Mouse (Mus musculus): ENCODE results near the gene Junb. TPM values are rescaled to one million over a fixed set of nuclear protein-coding genes. Genes with fewer than 3 reads are reported as not detected.

Gene Junb
- polyA plus RNA-seq, 1 experiment from 2014 or later = 7.6 TPM

Small RNA genes lying within 50 kb of the gene (microRNA-seq; reads per million reads assigned to microRNA genes)
- gene Gm24197 = not detected

Other genes with a start within 250 kb of the Junb start
- gene Nfix, start 178.4 kb downstream of the Junb start, polyA plus RNA-seq (2015; fragmentation: Nextera tagmentation; extraction: Ambion mirVana) = 440 and 546 TPM in 2 replicates
- gene Dand5, start 155.9 kb downstream of the Junb start, polyA plus RNA-seq (2015; fragmentation: Nextera tagmentation; extraction: Ambion mirVana) = 8.2 and 8.7 TPM in 2 replicates
- 31.3 and 34.3 TPM in 2 replicates for gene Gadd45gip1, start 147.2 kb downstream of the Junb start, polyA plus RNA-seq (2015; fragmentation: Nextera tagmentation; extraction: Ambion mirVana)
- 84.8 and 86.5 TPM in 2 replicates for gene Rad23a, start 138.1 kb downstream of the Junb start, polyA plus RNA-seq (2015; fragmentation: Nextera tagmentation; extraction: Ambion mirVana)
- gene Calr, start 131.8 kb downstream of the Junb start, polyA plus RNA-seq (2015; fragmentation: Nextera tagmentation; extraction: Ambion mirVana) = 610 and 631 TPM in 2 replicates
- gene Farsa, start 121.7 kb downstream of the Junb start, polyA plus RNA-seq (2015; fragmentation: Nextera tagmentation; extraction: Ambion mirVana) = 126 TPM in 2 replicates
- gene Syce2, start 106.6 kb downstream of the Junb start, polyA plus RNA-seq (2015; fragmentation: Nextera tagmentation; extraction: Ambion mirVana) = 51.0 and 54.3 TPM in 2 replicates
- 35.5 and 39.1 TPM in 2 replicates for gene Gcdh, start 84.8 kb downstream of the Junb start, polyA plus RNA-seq (2015; fragmentation: Nextera tagmentation; extraction: Ambion mirVana)
- gene Klf1, start 76.8 kb downstream of the Junb start, polyA plus RNA-seq (2015; fragmentation: Nextera tagmentation; extraction: Ambion mirVana) = 0.73 and 0.85 TPM in 2 replicates
- gene Dnase2a, start 70.2 kb downstream of the Junb start, polyA plus RNA-seq (2015; fragmentation: Nextera tagmentation; extraction: Ambion mirVana) = 5.4 and 5.5 TPM in 2 replicates
- gene Mast1, start 41.4 kb downstream of the Junb start, polyA plus RNA-seq (2015; fragmentation: Nextera tagmentation; extraction: Ambion mirVana) = 52.4 and 65.8 TPM in 2 replicates
- 2.2 and 2.4 TPM in 2 replicates for gene Rtbdn, start 31.7 kb downstream of the Junb start, polyA plus RNA-seq (2015; fragmentation: Nextera tagmentation; extraction: Ambion mirVana)
- not detected in 2 replicates for gene Gm49661, start 9.3 kb downstream of the Junb start, polyA plus RNA-seq (2015; fragmentation: Nextera tagmentation; extraction: Ambion mirVana)
- gene Prdx2, start 9.1 kb downstream of the Junb start, polyA plus RNA-seq (2015; fragmentation: Nextera tagmentation; extraction: Ambion mirVana) = 1,287 and 1,394 TPM in 2 replicates
- gene Rnaseh2a, start 9.0 kb downstream of the Junb start, polyA plus RNA-seq (2015; fragmentation: Nextera tagmentation; extraction: Ambion mirVana) = 79.9 and 85.8 TPM in 2 replicates
- 31.3 and 39.8 TPM in 2 replicates for gene Hook2, start 11.9 kb upstream of the Junb start, polyA plus RNA-seq (2015; fragmentation: Nextera tagmentation; extraction: Ambion mirVana)
- not detected in 2 replicates for gene Best2, start 35.8 kb upstream of the Junb start, polyA plus RNA-seq (2015; fragmentation: Nextera tagmentation; extraction: Ambion mirVana)
- gene Asna1, start 46.6 kb upstream of the Junb start, polyA plus RNA-seq (2015; fragmentation: Nextera tagmentation; extraction: Ambion mirVana) = 144 and 153 TPM in 2 replicates
- 108 and 110 TPM in 2 replicates for gene Trir, start 48.1 kb upstream of the Junb start, polyA plus RNA-seq (2015; fragmentation: Nextera tagmentation; extraction: Ambion mirVana)
- gene Tnpo2, start 58.2 kb upstream of the Junb start, polyA plus RNA-seq (2015; fragmentation: Nextera tagmentation; extraction: Ambion mirVana) = 72.8 and 83.4 TPM in 2 replicates
- 61.7 and 78.3 TPM in 2 replicates for gene Fbxw9, start 81.3 kb upstream of the Junb start, polyA plus RNA-seq (2015; fragmentation: Nextera tagmentation; extraction: Ambion mirVana)
- gene Gm5741, start 89.3 kb upstream of the Junb start, polyA plus RNA-seq (2015; fragmentation: Nextera tagmentation; extraction: Ambion mirVana) = 0.84 TPM in 1 of 2 replicates, not detected in the other
- gene Dhps, start 93.0 kb upstream of the Junb start, polyA plus RNA-seq (2015; fragmentation: Nextera tagmentation; extraction: Ambion mirVana) = 87.2 and 98.7 TPM in 2 replicates
- 129 and 133 TPM in 2 replicates for gene Wdr83os, start 102.0 kb upstream of the Junb start, polyA plus RNA-seq (2015; fragmentation: Nextera tagmentation; extraction: Ambion mirVana)
- gene Wdr83, start 102.6 kb upstream of the Junb start, polyA plus RNA-seq (2015; fragmentation: Nextera tagmentation; extraction: Ambion mirVana) = 53.1 and 61.1 TPM in 2 replicates
- gene Man2b1, start 104.6 kb upstream of the Junb start, polyA plus RNA-seq (2015; fragmentation: Nextera tagmentation; extraction: Ambion mirVana) = 15.6 and 17.7 TPM in 2 replicates
- 3.4 and 3.8 TPM in 2 replicates for gene Zfp791, start 144.4 kb upstream of the Junb start, polyA plus RNA-seq (2015; fragmentation: Nextera tagmentation; extraction: Ambion mirVana)
- gene Cks1brt, start 173.2 kb upstream of the Junb start, polyA plus RNA-seq (2015; fragmentation: Nextera tagmentation; extraction: Ambion mirVana) = not detected in 2 replicates
- gene Olfr371, start 247.3 kb upstream of the Junb start, polyA plus RNA-seq (2015; fragmentation: Nextera tagmentation; extraction: Ambion mirVana) = not detected in 2 replicates

Measured in forebrain, embryonic 16.5 days (tissue).